Comparison of ENCODE assay signal across 7 mouse cellular contexts in the genomic region with DNA sequence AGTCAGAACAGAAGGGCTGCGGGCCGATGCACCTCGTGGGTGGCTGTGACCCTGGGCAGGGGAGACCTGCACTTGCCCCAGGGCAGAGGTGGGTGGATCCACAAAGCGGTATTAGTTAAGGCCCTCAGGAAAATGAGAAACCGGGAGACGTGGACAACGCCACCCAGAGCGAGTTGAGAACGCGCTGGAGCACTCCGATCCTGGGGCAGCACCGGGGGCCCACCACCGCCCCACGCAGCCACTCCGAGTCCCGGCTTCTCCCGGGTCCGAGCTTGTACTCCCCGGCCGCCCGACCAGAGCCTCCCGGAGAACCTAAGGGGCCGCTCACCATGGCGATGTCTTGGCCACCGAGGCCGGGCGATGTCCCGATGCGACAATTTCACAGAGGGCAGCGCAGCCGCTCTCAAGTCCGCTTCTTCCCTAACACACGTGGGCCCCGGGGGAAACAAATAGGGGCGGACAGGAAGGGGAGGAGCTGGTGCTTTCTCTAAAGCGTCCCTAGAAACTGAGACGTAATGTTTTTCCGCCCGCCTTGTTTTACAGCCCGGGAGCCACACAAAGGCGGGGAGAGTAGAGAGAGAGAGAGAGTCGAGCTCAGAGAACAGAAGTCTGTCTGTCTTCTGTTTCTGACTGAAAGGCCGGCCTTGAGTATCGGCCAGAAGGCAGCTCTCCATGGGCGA. TPM values are rescaled to one million over a fixed set of nuclear protein-coding genes. Genes with fewer than 3 reads are reported as not detected.
DNase-seq lines count a peak whose midpoint lies in the region; ATAC-seq lines count a peak whose summit lies in the region.

A gene (minus strand): TSS at position 447 of the 680 bp plus-strand sequence.

- H3K27me3 ChIP-seq in embryonic facial prominence, embryonic 10.5 days (replicated peaks; ENCODE audit: low read depth, poor library complexity, severe bottlenecking): no peaks in the 10 kb centered on the region
- H3K27me3 ChIP-seq in limb, embryonic 10.5 days (ENCODE audit: low read depth, poor library complexity, severe bottlenecking): no peaks in the 10 kb centered on the region
- H3K27me3 ChIP-seq in midbrain, embryonic 13.5 days: no peaks in the 10 kb centered on the region

- no peaks in the 10 kb centered on the region for H3K9me3 ChIP-seq in embryonic facial prominence, embryonic 10.5 days
- no peaks in the 10 kb centered on the region for H3K9me3 ChIP-seq in limb, embryonic 10.5 days (replicated peaks)
- no peaks in the 10 kb centered on the region for H3K9me3 ChIP-seq in midbrain, embryonic 13.5 days

- WGBS in embryonic facial prominence, embryonic 10.5 days: under 1% methylated on average over 45 of the region's 45 CpGs
- WGBS in limb, embryonic 10.5 days: 0% methylated on average over 45 of the region's 45 CpGs
- under 1% methylated on average over 44 of the region's 45 CpGs for WGBS in midbrain, embryonic 13.5 days

- peak; percentile 87 for DNase-seq in adrenal gland, postnatal 10 days
- DNase-seq in embryonic facial prominence, embryonic 10.5 days (ENCODE audit: low spot score): peak; percentile 89
- DNase-seq in kidney, adult 11 months: peak; percentile 70
- DNase-seq in limb, embryonic 10.5 days (ENCODE audit: low spot score): peak; percentile 90
- DNase-seq in spleen, adult 12 weeks (ENCODE audit: low spot score): peak; percentile 61

- H3K4me2 ChIP-seq in midbrain, embryonic 13.5 days (replicated peaks): peak within 1 kb of the TSS; percentile 79

- peaks cover 6% of the 10 kb centered on the region for H3K4me1 ChIP-seq in embryonic facial prominence, embryonic 10.5 days
- H3K4me1 ChIP-seq in limb, embryonic 10.5 days: peaks cover 6% of the 10 kb centered on the region; the same call in 1 of the 2 replicates
- peaks cover 14% of the 10 kb centered on the region for H3K4me1 ChIP-seq in midbrain, embryonic 13.5 days (replicated peaks)

- ATAC-seq in granulocyte monocyte progenitor cell, adult 5-6 weeks (replicated peaks; ENCODE audit: poor library complexity, severe bottlenecking): peak; percentile 91
- ATAC-seq in midbrain, embryonic 13.5 days: peak; percentile 96

- peak within 1 kb of the TSS; percentile 86 for H3K9ac ChIP-seq in midbrain, embryonic 13.5 days (replicated peaks)

- peaks cover 28% of the 10 kb centered on the region for H3K36me3 ChIP-seq in embryonic facial prominence, embryonic 10.5 days (replicated peaks)
- H3K36me3 ChIP-seq in limb, embryonic 10.5 days: peaks cover 28% of the 10 kb centered on the region
- peaks cover 20% of the 10 kb centered on the region for H3K36me3 ChIP-seq in midbrain, embryonic 13.5 days

- peak within 1 kb of the TSS; percentile 88 for H3K27ac ChIP-seq in embryonic facial prominence, embryonic 10.5 days (replicated peaks)
- H3K27ac ChIP-seq in limb, embryonic 10.5 days: peak within 1 kb of the TSS; percentile 89
- H3K27ac ChIP-seq in midbrain, embryonic 13.5 days: peak within 1 kb of the TSS; percentile 81

- peak within 1 kb of the TSS; percentile 92 for H3K4me3 ChIP-seq in embryonic facial prominence, embryonic 10.5 days
- peak within 1 kb of the TSS; percentile 93 for H3K4me3 ChIP-seq in limb, embryonic 10.5 days
- peak within 1 kb of the TSS; percentile 98 for H3K4me3 ChIP-seq in midbrain, embryonic 13.5 days (replicated peaks)

RNA-seq across cellular contexts. Expression of the gene that starts here (rescaled TPM):
- total RNA-seq in adrenal gland, postnatal 10 days (2021): 1 to 10 TPM; 7.4 to 8.5 TPM
- polyA plus RNA-seq in embryonic facial prominence, embryonic 10.5 days (2016; fragmentation: Nextera tagmentation; extraction: Ambion mirVana): 20.5 and 23.0 TPM in 2 replicates
- total RNA-seq in granulocyte monocyte progenitor cell, adult 5-6 weeks (2014; fragmentation: Nextera tagmentation): 25.6 and 30.7 TPM in 2 replicates
- total RNA-seq in granulocyte monocyte progenitor cell, adult 5-6 weeks (2017): 47.9 and 55.5 TPM in 2 replicates
- polyA plus RNA-seq in limb, embryonic 10.5 days (2016; fragmentation: Nextera tagmentation; extraction: Ambion mirVana): 21.5 and 25.1 TPM in 2 replicates
- 11.0 and 11.8 TPM in 2 replicates for polyA plus RNA-seq in midbrain, embryonic 13.5 days (2015; fragmentation: Nextera tagmentation; extraction: Ambion mirVana)

Comparison
In these comparisons a context has a peak if more than half of its experiments do, and no peak if none do; other contexts are left out.
1. Peak in every context shown above with its lines: DNase-seq, ATAC-seq, H3K4me3 ChIP-seq and H3K27ac ChIP-seq.